Mouse (Mus musculus): Measurements from ENCODE around the gene Tmtc2.

- no peak for TF ChIP-seq CTCF (IDR thresholded peaks at IDR 0.05; ENCODE audit: borderline replicate concordance, extremely low read depth, insufficient read depth, insufficient read length)
- TF ChIP-seq POLR2A (IDR thresholded peaks at IDR 0.05; ENCODE audit: borderline replicate concordance, extremely low read depth, insufficient read depth, insufficient read length, poor library complexity, severe bottlenecking): no peak
These were observed 223.9 kb downstream of the Tmtc2 start for GRCm38 (mm10) chr10:105350301-105350700.
